Mouse (Mus musculus) stomach, postnatal 0 days (tissue): Measurements from ENCODE around the gene Gm10778.

Experiments used
- CTCF ChIP-seq: IDR thresholded peaks from 2 replicates; pipeline ENCODE4 v1.5.1; 2016; ENCODE audit warnings: antibody characterized with exemption, low read depth, mild to moderate bottlenecking, moderate library complexity
- EP300 ChIP-seq: optimal IDR thresholded peaks from 2 replicates; pipeline ENCODE3; 2016; ENCODE audit warnings: antibody characterized with exemption

DNA sequence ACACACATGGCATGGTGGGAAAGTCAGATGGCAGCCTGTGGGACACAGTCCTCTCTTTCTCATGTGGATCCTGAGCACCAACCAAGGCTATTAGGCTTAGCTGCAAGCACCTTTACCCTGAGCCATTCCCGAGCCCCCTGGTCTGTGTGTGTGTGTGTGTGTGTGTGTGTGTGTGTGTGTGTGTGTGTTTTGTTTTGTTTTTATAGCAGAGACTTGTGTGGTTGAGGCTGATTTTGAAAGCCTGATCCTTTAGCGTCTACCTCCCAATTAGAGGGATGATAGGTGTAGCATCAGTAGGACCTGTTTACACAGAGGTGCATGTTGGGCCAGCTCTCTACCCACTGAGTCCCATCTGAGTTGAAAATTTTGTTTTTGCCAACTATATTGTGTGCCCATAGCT lies 4.7 kb upstream of the Gm10778 start:
- no peak for TF ChIP-seq CTCF
- TF ChIP-seq EP300: no peak
